Mouse (Mus musculus) olfactory bulb, adult 2 months (tissue): ENCODE data around the gene Gdf7.

Experiments
- CTCF ChIP-seq: fragments of 200-500 bp; IDR thresholded peaks from 2 replicates; pipeline ENCODE4 v1.5.1; 2012; ENCODE audit warnings: low read depth, mild to moderate bottlenecking, low read length, moderate library complexity; ENCODE audit not compliant: insufficient read depth
- POLR2A ChIP-seq: fragments of 200-500 bp; IDR thresholded peaks from 2 replicates; pipeline ENCODE4 v1.6.1; 2012; ENCODE audit warnings: mild to moderate bottlenecking, low read depth, low read length, moderate library complexity; ENCODE audit not compliant: insufficient read depth

GRCm38 (mm10) chr12:8320084-8320713 lies 18.4 kb upstream of the Gdf7 start:
- TF ChIP-seq CTCF (peak; percentile 90), POLR2A (no peak)
